Mouse (Mus musculus): ENCODE measurements around the gene Vkorc1l1. TPM values are rescaled to one million over a fixed set of nuclear protein-coding genes. Genes with fewer than 3 reads are reported as not detected.

Vkorc1l1 gene
- polyA plus RNA-seq (2012; rRNA removed) = 16.9 and 17.0 TPM in 2 replicates

GRCm38 (mm10) chr5:129941495-129942045, at the start of gene Vkorc1l1:
Gene Vkorc1l1, plus strand, starts transcription at chr5:129941970.

DNA sequence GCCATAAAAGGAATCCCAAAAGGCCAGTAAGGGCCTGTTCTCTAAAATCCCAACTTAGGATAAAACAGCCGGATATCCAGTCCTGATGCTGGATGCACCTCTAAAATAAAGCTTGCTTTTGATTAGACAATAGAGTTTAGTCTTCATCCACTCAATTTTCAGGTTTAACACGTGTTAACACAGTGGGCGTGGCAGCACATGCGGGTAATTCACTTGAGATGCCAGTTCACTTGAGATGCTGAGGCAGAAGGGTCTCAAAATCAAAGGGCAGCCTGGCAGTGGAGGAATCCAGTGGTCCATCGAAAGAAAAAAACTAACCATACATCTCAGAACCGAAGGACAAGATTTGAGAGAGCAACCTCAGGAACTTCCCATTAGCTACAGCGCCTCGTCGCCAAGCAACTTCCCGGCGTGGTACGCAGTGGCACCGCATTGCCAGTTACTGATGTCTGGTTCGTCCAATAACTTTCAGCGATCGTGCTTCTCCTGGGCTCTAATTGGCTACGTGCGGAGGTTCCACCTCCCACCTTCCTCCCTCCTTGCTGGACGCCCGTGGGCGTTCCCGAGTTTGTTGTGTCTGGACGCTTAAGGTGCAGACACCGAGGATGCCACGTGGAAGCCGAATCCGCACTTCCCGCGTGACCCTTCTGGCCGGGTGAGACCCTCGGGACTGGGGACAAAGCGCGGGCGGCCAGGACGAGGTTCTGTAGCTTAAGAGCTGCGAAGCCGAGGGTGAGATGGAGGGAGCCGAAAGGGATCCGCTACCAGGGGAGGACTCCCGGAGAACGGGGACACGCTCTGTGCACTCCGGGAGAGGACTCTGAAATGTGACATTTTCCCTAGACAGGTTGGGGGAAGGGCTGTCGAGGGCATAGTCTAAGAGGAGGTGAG, 46.3 kb upstream of the Vkorc1l1 start, which contains the start of gene Zbed5:
Zbed5 (plus strand) TSS at position 526 of the 891 bp plus-strand sequence.

GRCm38 (mm10) chr5:129898449-129898848, 43.3 kb upstream of the Vkorc1l1 start, which contains the start of gene Phkg1:
Gene Phkg1, minus strand, starts transcription at chr5:129898549.

GRCm38 (mm10) chr5:129908242-129908965, 33.4 kb upstream of the Vkorc1l1 start, which contains the start of gene Nupr1l:
Gene Nupr1l, plus strand, starts transcription at chr5:129908540.

DNA sequence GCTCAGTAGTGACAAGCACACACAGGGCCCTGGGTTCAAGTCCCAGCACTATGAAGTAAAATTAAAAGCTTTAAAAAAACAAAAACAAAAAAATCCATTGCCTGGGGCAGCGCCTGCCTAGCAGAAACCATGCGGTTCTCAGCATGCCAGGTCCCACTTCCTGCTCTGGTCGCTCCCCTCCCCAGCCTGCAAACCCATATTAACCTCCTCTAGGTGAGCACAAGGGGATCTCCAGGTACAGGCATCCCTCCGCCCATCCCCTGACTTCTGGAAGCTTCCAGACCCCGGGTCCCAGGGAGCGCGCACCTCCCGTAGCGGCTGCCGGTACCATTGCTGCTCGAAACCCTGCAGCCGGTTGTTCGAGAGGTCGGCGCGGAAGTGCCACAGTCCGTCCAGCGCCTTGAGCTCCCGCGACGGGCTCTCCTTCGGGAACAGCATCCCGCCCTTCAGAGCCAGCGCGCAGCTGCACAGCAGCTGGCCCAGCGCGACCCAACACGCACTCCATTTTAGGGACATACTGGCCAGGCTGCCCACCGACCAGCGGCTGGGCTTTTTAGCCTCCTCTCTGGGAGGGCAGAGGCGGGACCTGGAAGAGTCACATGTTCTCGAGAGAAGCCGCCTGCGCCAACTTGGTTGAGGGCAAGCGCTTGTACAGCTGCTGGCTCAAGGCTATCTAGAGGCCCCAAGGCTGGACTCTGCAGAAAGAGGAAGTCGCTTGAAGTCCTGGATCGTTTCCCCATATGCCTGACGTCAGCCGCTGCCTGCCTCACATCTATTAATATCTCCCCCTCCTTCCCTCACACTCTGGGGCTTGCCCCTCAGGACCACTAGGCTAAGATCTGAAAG, 60.8 kb downstream of the Vkorc1l1 start, which contains the start of gene Gusb:
Gusb (minus strand) TSS at position 749 of the 846 bp plus-strand sequence.

GRCm38 (mm10) chr5:130029142-130029897, 87.5 kb downstream of the Vkorc1l1 start, which contains the start of the genes Asl and Crcp:
Gene Asl, minus strand, starts transcription at chr5:130029247.
Gene Crcp, plus strand, starts transcription at chr5:130029290.

Other genes with a start within 250 kb of the Vkorc1l1 start
- gene Sept14, start 233.5 kb upstream of the Vkorc1l1 start, polyA plus RNA-seq (2012; rRNA removed) = not detected in 2 replicates
- gene Mrps17, start 226.5 kb upstream of the Vkorc1l1 start, polyA plus RNA-seq (2012; rRNA removed) = 60.6 and 67.8 TPM in 2 replicates
- gene Nipsnap2, start 216.9 kb upstream of the Vkorc1l1 start, polyA plus RNA-seq (2012; rRNA removed) = 17.5 and 22.0 TPM in 2 replicates
- 28.9 and 31.9 TPM in 2 replicates for gene Psph, start 154.5 kb upstream of the Vkorc1l1 start, polyA plus RNA-seq (2012; rRNA removed)
- 8.7 and 9.7 TPM in 2 replicates for gene Sumf2, start 95.0 kb upstream of the Vkorc1l1 start, polyA plus RNA-seq (2012; rRNA removed)
- 756 and 757 TPM in 2 replicates for gene Chchd2, start 54.5 kb upstream of the Vkorc1l1 start, polyA plus RNA-seq (2012; rRNA removed)
- gene Zbed5, start 46.2 kb upstream of the Vkorc1l1 start, polyA plus RNA-seq (2012; rRNA removed) = 2.2 and 2.3 TPM in 2 replicates
- 0.03 and 0.06 TPM in 2 replicates for gene Phkg1, start 43.4 kb upstream of the Vkorc1l1 start, polyA plus RNA-seq (2012; rRNA removed)
- 0.84 and 0.87 TPM in 2 replicates for gene Nupr1l, start 33.4 kb upstream of the Vkorc1l1 start, polyA plus RNA-seq (2012; rRNA removed)
- gene Gusb, start 61.1 kb downstream of the Vkorc1l1 start, polyA plus RNA-seq (2012; rRNA removed) = 16.6 and 17.4 TPM in 2 replicates
- 103 and 107 TPM in 2 replicates for gene Asl, start 87.3 kb downstream of the Vkorc1l1 start, polyA plus RNA-seq (2012; rRNA removed)
- 13.7 and 13.9 TPM in 2 replicates for gene Crcp, start 87.3 kb downstream of the Vkorc1l1 start, polyA plus RNA-seq (2012; rRNA removed)
- gene Tpst1, start 131.4 kb downstream of the Vkorc1l1 start, polyA plus RNA-seq (2012; rRNA removed) = 12.0 and 12.4 TPM in 2 replicates
- 3.0 and 3.6 TPM in 2 replicates for gene Kctd7, start 202.9 kb downstream of the Vkorc1l1 start, polyA plus RNA-seq (2012; rRNA removed)
- gene Rabgef1, start 229.8 kb downstream of the Vkorc1l1 start, polyA plus RNA-seq (2012; rRNA removed) = 11.8 and 13.4 TPM in 2 replicates

All from liver, embryonic 18 days (tissue).